Mouse (Mus musculus) neural tube, embryonic 14.5 days (tissue): ENCODE results near the gene Zfp618. TPM values are rescaled to one million over a fixed set of nuclear protein-coding genes. Genes with fewer than 3 reads are reported as not detected.

ENCODE experiments used
- ATAC-seq: fragments of 200-750 bp; cut with Nextera tagmentation; 2 replicates; pipeline ENCODE4 v1.8.0; 2017; ENCODE audit warnings: low read depth, mild to moderate bottlenecking, moderate TSS enrichment, moderate library complexity
- H3K27ac ChIP-seq: fragments of 300-500 bp; sonication (generic); 2 replicates; pipeline ENCODE4 v1.5.1; 2014; ENCODE audit warnings: low read depth, mild to moderate bottlenecking, control low read depth, low read length, moderate library complexity, mixed read lengths
- H3K27me3 ChIP-seq: fragments of 300-500 bp; sonication (generic); 2 replicates; pipeline ENCODE4 v1.6.1; 2014; ENCODE audit warnings: low read length; ENCODE audit not compliant: control insufficient read depth, insufficient read depth
- H3K36me3 ChIP-seq: fragments of 300-500 bp; sonication (generic); 2 replicates; pipeline ENCODE4 v1.6.1; 2014; ENCODE audit warnings: low read length, mixed read lengths; ENCODE audit not compliant: control insufficient read depth, insufficient read depth
- H3K4me1 ChIP-seq: fragments of 300-500 bp; sonication (generic); 2 replicates; pipeline ENCODE4 v1.6.1; 2014; ENCODE audit warnings: low read length; ENCODE audit not compliant: control insufficient read depth, insufficient read depth
- H3K4me2 ChIP-seq: fragments of 300-500 bp; sonication (generic); 2 replicates; pipeline ENCODE4 v1.6.1; 2014; ENCODE audit warnings: mild to moderate bottlenecking, low read depth, low read length, control low read depth
- H3K4me3 ChIP-seq: fragments of 300-500 bp; sonication (generic); 2 replicates; pipeline ENCODE4 v1.5.1; 2014; ENCODE audit warnings: low read depth, low read length, control low read depth, mixed read lengths
- H3K9ac ChIP-seq: fragments of 300-500 bp; sonication (generic); replicated peaks from 2 replicates; pipeline ENCODE4 v1.6.1; 2014; ENCODE audit warnings: low read depth, mild to moderate bottlenecking, control low read depth, low read length, mixed read lengths
- H3K9me3 ChIP-seq: fragments of 300-500 bp; sonication (generic); 2 replicates; pipeline ENCODE4 v1.6.1; 2016; ENCODE audit warnings: low read length; ENCODE audit not compliant: control insufficient read depth
- WGBS: fragments of 180-500 bp; shearing (Covaris S2); extraction: QIAGEN DNeasy Blood & Tissue Kit; methylation state at CpG from one replicate; pipeline ENCODE4 v1.1.7; 2014; 5-methylcytosine and 5-hydroxymethylcytosine counted together
- polyA plus RNA-seq: library from polyadenylated mRNA; unstranded; fragments of >200 nt; fragmentation: Nextera tagmentation; extraction: Ambion mirVana; gene quantifications from 2 replicates; pipeline ENCODE4 v1.2.1, GENCODE M21; 2014

The Zfp618 gene
- polyA plus RNA-seq, 1 experiment from 2014 or later: 30.2 TPM

- Histone ChIP-seq H3K9ac (no peak overlapping the region), H3K4me2 (no peak overlapping the region), H3K27ac (no peak overlapping the region), H3K4me1 (peaks cover 14% of the 10 kb centered on the region; the same call in 1 of the 2 replicates), H3K36me3 (no peaks in the 10 kb centered on the region), H3K27me3 (no peaks in the 10 kb centered on the region), H3K9me3 (no peaks in the 10 kb centered on the region), H3K4me3 (no peak overlapping the region)
- peak; percentile 38; the same call in 1 of the 2 replicates for ATAC-seq
- 59% methylated on average over 11 of the region's 11 CpGs for WGBS
Observed at GRCm38 (mm10) chr4:63004519-63004918, 39.1 kb downstream of the Zfp618 start.

GRCm38 (mm10) chr4:63005446-63006185, 40.2 kb downstream of the Zfp618 start:
- H3K4me1 ChIP-seq: peaks cover 10% of the 10 kb centered on the region; the same call in 1 of the 2 replicates
- H3K4me3 ChIP-seq: no peak overlapping the region
- no peaks in the 10 kb centered on the region for H3K36me3 ChIP-seq
- H3K9ac ChIP-seq: no peak overlapping the region
- WGBS: 81% methylated on average over 10 of the region's 10 CpGs
- no peak for ATAC-seq
- H3K9me3 ChIP-seq: no peaks in the 10 kb centered on the region
- H3K27ac ChIP-seq: peak overlapping the region; percentile 39; the same call in 1 of the 2 replicates
- no peaks in the 10 kb centered on the region for H3K27me3 ChIP-seq
- H3K4me2 ChIP-seq: no peak overlapping the region

- ATAC-seq: peak; percentile 9; the same call in 1 of the 2 replicates
- peaks cover 10% of the 10 kb centered on the region; the same call in 1 of the 2 replicates for H3K4me1 ChIP-seq
- peak overlapping the region; percentile 39; the same call in 1 of the 2 replicates for H3K27ac ChIP-seq
- no peak overlapping the region for H3K9ac ChIP-seq
- H3K4me3 ChIP-seq: no peak overlapping the region
- H3K36me3 ChIP-seq: no peaks in the 10 kb centered on the region
- WGBS: 75% methylated on average over 7 of the region's 7 CpGs
- H3K9me3 ChIP-seq: no peaks in the 10 kb centered on the region
- H3K4me2 ChIP-seq: no peak overlapping the region
- no peaks in the 10 kb centered on the region for H3K27me3 ChIP-seq
Observed at GRCm38 (mm10) chr4:63006198-63007155, 41.1 kb downstream of the Zfp618 start.

- no peak overlapping the region for H3K4me2 ChIP-seq
- H3K9me3 ChIP-seq: no peaks in the 10 kb centered on the region
- H3K36me3 ChIP-seq: no peaks in the 10 kb centered on the region
- WGBS: 87% methylated on average over 9 of the region's 9 CpGs
- H3K4me3 ChIP-seq: no peak overlapping the region
- no peaks in the 10 kb centered on the region for H3K27me3 ChIP-seq
- H3K9ac ChIP-seq: no peak overlapping the region
- peaks cover 10% of the 10 kb centered on the region; the same call in 1 of the 2 replicates for H3K4me1 ChIP-seq
- no peak overlapping the region for H3K27ac ChIP-seq
- ATAC-seq: no peak
Observed at GRCm38 (mm10) chr4:63008206-63008605, 42.8 kb downstream of the Zfp618 start.

GRCm38 (mm10) chr4:63008822-63009221, 43.4 kb downstream of the Zfp618 start:
- no peaks in the 10 kb centered on the region for H3K9me3 ChIP-seq
- 90% methylated on average over 3 of the region's 3 CpGs for WGBS
- no peaks in the 10 kb centered on the region for H3K27me3 ChIP-seq
- no peaks in the 10 kb centered on the region for H3K36me3 ChIP-seq
- no peak for ATAC-seq
- peaks cover 10% of the 10 kb centered on the region; the same call in 1 of the 2 replicates for H3K4me1 ChIP-seq
- no peak overlapping the region for H3K27ac ChIP-seq
- H3K9ac ChIP-seq: no peak overlapping the region
- H3K4me3 ChIP-seq: no peak overlapping the region
- no peak overlapping the region for H3K4me2 ChIP-seq

- peaks cover 10% of the 10 kb centered on the region; the same call in 1 of the 2 replicates for H3K4me1 ChIP-seq
- ATAC-seq: no peak
Observed at GRCm38 (mm10) chr4:63009821-63010220, 44.4 kb downstream of the Zfp618 start.

GRCm38 (mm10) chr4:63010226-63010625, 44.9 kb downstream of the Zfp618 start:
- no peak for ATAC-seq
- WGBS: 83% methylated on average over 4 of the region's 4 CpGs

More at GRCm38 (mm10) chr4:63009821-63010220, 44.4 kb downstream of the Zfp618 start:
- Histone ChIP-seq H3K9ac (no peak overlapping the region), H3K27ac (no peak overlapping the region), H3K27me3 (no peaks in the 10 kb centered on the region), H3K9me3 (no peaks in the 10 kb centered on the region), H3K4me3 (no peak overlapping the region), H3K4me2 (no peak overlapping the region), H3K36me3 (no peaks in the 10 kb centered on the region)
- WGBS: 67% methylated on average over 1 of the region's 1 CpGs

GRCm38 (mm10) chr4:63018616-63019015, 53.2 kb downstream of the Zfp618 start:
- WGBS: 94% methylated on average over 10 of the region's 10 CpGs
- H3K27me3 ChIP-seq: no peaks in the 10 kb centered on the region

More at GRCm38 (mm10) chr4:63010226-63010625, 44.9 kb downstream of the Zfp618 start:
- Histone ChIP-seq H3K4me2 (no peak overlapping the region), H3K36me3 (no peaks in the 10 kb centered on the region), H3K4me3 (no peak overlapping the region), H3K9ac (no peak overlapping the region), H3K4me1 (peaks cover 10% of the 10 kb centered on the region; the same call in 1 of the 2 replicates), H3K9me3 (no peaks in the 10 kb centered on the region), H3K27ac (no peak overlapping the region), H3K27me3 (no peaks in the 10 kb centered on the region)

More at GRCm38 (mm10) chr4:63018616-63019015, 53.2 kb downstream of the Zfp618 start:
- Histone ChIP-seq H3K27ac (no peak overlapping the region), H3K4me1 (no peaks in the 10 kb centered on the region), H3K36me3 (no peaks in the 10 kb centered on the region), H3K4me2 (no peak overlapping the region), H3K9me3 (no peaks in the 10 kb centered on the region), H3K9ac (no peak overlapping the region), H3K4me3 (no peak overlapping the region)
- ATAC-seq: no peak
